In genomic region chr8:91278060-91278459, GRCm38 (mm10) we compare ENCODE assay signal across 24 mouse cellular contexts. TPM values are rescaled to one million over a fixed set of nuclear protein-coding genes. Genes with fewer than 3 reads are reported as not detected.
DNase-seq lines count a peak whose midpoint lies in the region; ATAC-seq and TF ChIP-seq lines count a peak whose summit lies in the region.
"Had no signal": no experiment of that assay in that cellular context is flagged by ENCODE, and none has a peak within 500 bp of the region (broad histone marks: within the 10 kb centered on the region; RNA-seq: fewer than 3 reads in every experiment).

No protein-coding gene starts in this region.

- peaks cover 10% of the 10 kb centered on the region; the same call in 1 of the 2 replicates for H3K36me3 ChIP-seq in embryonic facial prominence, embryonic 13.5 days
- peaks cover 18% of the 10 kb centered on the region for H3K36me3 ChIP-seq in embryonic facial prominence, embryonic 10.5 days (replicated peaks)
- H3K36me3 ChIP-seq in forebrain, embryonic 16.5 days (ENCODE audit: control insufficient read depth, insufficient read depth): no peaks in the 10 kb centered on the region
- H3K36me3 ChIP-seq in forebrain, embryonic 12.5 days (replicated peaks): peaks cover 3% of the 10 kb centered on the region; the same call in 1 of the 2 replicates
- 0 out of 2 replicates have a peak, but pooled peaks cover 9% of the 10 kb centered on the region for H3K36me3 ChIP-seq in midbrain, embryonic 14.5 days (ENCODE audit: control insufficient read depth, insufficient read depth, low read length)
- H3K36me3 ChIP-seq in midbrain, embryonic 11.5 days (ENCODE audit: control insufficient read depth, insufficient read depth, low read length): no peaks in the 10 kb centered on the region; the same call in 1 of the 2 replicates

- WGBS in embryonic facial prominence, embryonic 13.5 days: 37% methylated on average over 5 of the region's 5 CpGs
- WGBS in embryonic facial prominence, embryonic 10.5 days: 86% methylated on average over 5 of the region's 5 CpGs
- WGBS in forebrain, embryonic 16.5 days: 36% methylated on average over 5 of the region's 5 CpGs
- 61% methylated on average over 5 of the region's 5 CpGs for WGBS in forebrain, embryonic 12.5 days
- 59% methylated on average over 5 of the region's 5 CpGs for WGBS in midbrain, embryonic 14.5 days
- WGBS in midbrain, embryonic 11.5 days: 84% methylated on average over 5 of the region's 5 CpGs

- no peak for ATAC-seq in embryonic facial prominence, embryonic 13.5 days (ENCODE audit: insufficient number of reproducible peaks, insufficient read depth, low FRiP score, low TSS enrichment, low read depth)
- peak; percentile 65 for ATAC-seq in forebrain, embryonic 16.5 days
- ATAC-seq in forebrain, embryonic 12.5 days (ENCODE audit: low FRiP score): no peak
- ATAC-seq in midbrain, embryonic 14.5 days (ENCODE audit: low FRiP score, low TSS enrichment): no peak
- ATAC-seq in midbrain, embryonic 11.5 days (ENCODE audit: low FRiP score): no peak
- ATAC-seq: activated CD4-positive, CD25-positive, alpha-beta regulatory T cell, adult 4 months; intestine, postnatal 0 days had no signal

- intact Hi-C loops in left cerebral cortex, adult 2 months (cut with DNase I): no loop called here

- no peak for DNase-seq in embryonic facial prominence, embryonic 10.5 days (ENCODE audit: low spot score)
- peak; percentile 6 for DNase-seq in midbrain, embryonic 14.5 days
- no peak for DNase-seq in midbrain, embryonic 11.5 days (ENCODE audit: low spot score, missing footprints)
- DNase-seq in kidney, postnatal 4 days: no peak
- no peak for DNase-seq in left cerebral cortex, adult 2 months (ENCODE audit: extremely low spot score in 1 of 2, low spot score in 2 of 2)
- DNase-seq: adrenal gland, adult 8-10 months; adrenal gland, postnatal 25 days; cerebellum, adult 11-12 months; cerebellum, adult 8-10 months; cerebellum, postnatal 10 days; cerebellum, postnatal 36 days; embryo, embryonic 11 days; gastrocnemius, adult 2 months; gastrocnemius, postnatal 14 days; heart, adult 11 months had no signal

- H3K9me3 ChIP-seq in embryonic facial prominence, embryonic 13.5 days: no peaks in the 10 kb centered on the region
- no peaks in the 10 kb centered on the region; the same call in 1 of the 2 replicates for H3K9me3 ChIP-seq in embryonic facial prominence, embryonic 10.5 days
- no peaks in the 10 kb centered on the region for H3K9me3 ChIP-seq in forebrain, embryonic 16.5 days (ENCODE audit: control insufficient read depth, low read length)
- H3K9me3 ChIP-seq in forebrain, embryonic 12.5 days: 0 out of 2 replicates have a peak, but pooled peaks cover 3% of the 10 kb centered on the region
- 0 out of 2 replicates have a peak, but pooled peaks cover 4% of the 10 kb centered on the region for H3K9me3 ChIP-seq in midbrain, embryonic 14.5 days (ENCODE audit: control insufficient read depth, low read length)
- no peaks in the 10 kb centered on the region; the same call in 1 of the 2 replicates for H3K9me3 ChIP-seq in midbrain, embryonic 11.5 days (ENCODE audit: control insufficient read depth, low read length)
- H3K9me3 ChIP-seq: hindbrain, embryonic 15.5 days had no signal

- no peak for TF ChIP-seq CTCF in left cerebral cortex, adult 2 months (IDR thresholded peaks at IDR 0.05)

- H3K27ac ChIP-seq in embryonic facial prominence, embryonic 13.5 days: peak overlapping the region; percentile 17; the same call in 1 of the 2 replicates
- no peak overlapping the region for H3K27ac ChIP-seq in embryonic facial prominence, embryonic 10.5 days (replicated peaks)
- H3K27ac ChIP-seq in forebrain, embryonic 16.5 days (ENCODE audit: low read length): no peak overlapping the region
- no peak overlapping the region for H3K27ac ChIP-seq in forebrain, embryonic 12.5 days
- H3K27ac ChIP-seq in midbrain, embryonic 14.5 days (replicated peaks; ENCODE audit: low read depth, low read length): no peak overlapping the region
- no peak overlapping the region for H3K27ac ChIP-seq in midbrain, embryonic 11.5 days (ENCODE audit: low read depth, low read length)
- H3K27ac ChIP-seq in left cerebral cortex, adult 2 months: no peak overlapping the region
- H3K27ac ChIP-seq: gastrocnemius, adult 2 months; hindbrain, embryonic 12.5 days; hindbrain, embryonic 15.5 days had no signal

- no peak overlapping the region for H3K4me3 ChIP-seq in embryonic facial prominence, embryonic 13.5 days
- H3K4me3 ChIP-seq in embryonic facial prominence, embryonic 10.5 days: no peak overlapping the region
- H3K4me3 ChIP-seq in forebrain, embryonic 16.5 days (replicated peaks; ENCODE audit: low read length): no peak overlapping the region
- H3K4me3 ChIP-seq in forebrain, embryonic 12.5 days (replicated peaks): no peak overlapping the region
- no peak overlapping the region for H3K4me3 ChIP-seq in midbrain, embryonic 14.5 days (replicated peaks; ENCODE audit: low read depth, low read length)
- H3K4me3 ChIP-seq in midbrain, embryonic 11.5 days (ENCODE audit: low read depth, low read length): no peak overlapping the region
- H3K4me3 ChIP-seq in left cerebral cortex, adult 2 months: no peak overlapping the region
- H3K4me3 ChIP-seq: erythroblast, embryonic 14.5 days; gastrocnemius, adult 2 months; hindbrain, embryonic 12.5 days; hindbrain, embryonic 15.5 days had no signal

- no peak overlapping the region for H3K4me2 ChIP-seq in embryonic facial prominence, embryonic 13.5 days
- no peak overlapping the region for H3K4me2 ChIP-seq in forebrain, embryonic 16.5 days (ENCODE audit: low read length)
- H3K4me2 ChIP-seq in forebrain, embryonic 12.5 days: no peak overlapping the region
- H3K4me2 ChIP-seq in midbrain, embryonic 14.5 days (ENCODE audit: low read length): no peak overlapping the region
- no peak overlapping the region for H3K4me2 ChIP-seq in midbrain, embryonic 11.5 days
- H3K4me2 ChIP-seq: heart, embryonic 11.5 days; hindbrain, embryonic 12.5 days; hindbrain, embryonic 15.5 days had no signal

- no peaks in the 10 kb centered on the region for H3K27me3 ChIP-seq in embryonic facial prominence, embryonic 13.5 days
- no peaks in the 10 kb centered on the region for H3K27me3 ChIP-seq in embryonic facial prominence, embryonic 10.5 days (replicated peaks; ENCODE audit: low read depth, poor library complexity, severe bottlenecking)
- no peaks in the 10 kb centered on the region for H3K27me3 ChIP-seq in forebrain, embryonic 16.5 days (replicated peaks; ENCODE audit: control insufficient read depth, insufficient read depth, low read length)
- H3K27me3 ChIP-seq in forebrain, embryonic 12.5 days: no peaks in the 10 kb centered on the region
- H3K27me3 ChIP-seq in midbrain, embryonic 14.5 days (ENCODE audit: control insufficient read depth, insufficient read depth, low read length): no peaks in the 10 kb centered on the region
- H3K27me3 ChIP-seq in midbrain, embryonic 11.5 days (ENCODE audit: control insufficient read depth, insufficient read depth, low read length): no peaks in the 10 kb centered on the region
- H3K27me3 ChIP-seq: hindbrain, embryonic 12.5 days; hindbrain, embryonic 15.5 days had no signal

- H3K9ac ChIP-seq in embryonic facial prominence, embryonic 13.5 days: no peak overlapping the region
- H3K9ac ChIP-seq in forebrain, embryonic 16.5 days (replicated peaks; ENCODE audit: low read depth, low read length): no peak overlapping the region
- no peak overlapping the region for H3K9ac ChIP-seq in forebrain, embryonic 12.5 days
- H3K9ac ChIP-seq in midbrain, embryonic 14.5 days (replicated peaks; ENCODE audit: low read length): no peak overlapping the region
- H3K9ac ChIP-seq in midbrain, embryonic 11.5 days (ENCODE audit: low read length): no peak overlapping the region
- H3K9ac ChIP-seq: hindbrain, embryonic 12.5 days; hindbrain, embryonic 15.5 days had no signal

- H3K4me1 ChIP-seq in embryonic facial prominence, embryonic 13.5 days: peaks cover 38% of the 10 kb centered on the region
- no peaks in the 10 kb centered on the region for H3K4me1 ChIP-seq in embryonic facial prominence, embryonic 10.5 days
- H3K4me1 ChIP-seq in forebrain, embryonic 16.5 days (replicated peaks; ENCODE audit: control insufficient read depth, insufficient read depth, low read length): 0 out of 2 replicates have a peak, but pooled peaks cover 3% of the 10 kb centered on the region
- no peaks in the 10 kb centered on the region; the same call in 1 of the 2 replicates for H3K4me1 ChIP-seq in forebrain, embryonic 12.5 days
- H3K4me1 ChIP-seq in midbrain, embryonic 14.5 days (ENCODE audit: control insufficient read depth, insufficient read depth, low read length): no peaks in the 10 kb centered on the region
- no peaks in the 10 kb centered on the region for H3K4me1 ChIP-seq in midbrain, embryonic 11.5 days (ENCODE audit: control insufficient read depth, insufficient read depth, low read length)
- H3K4me1 ChIP-seq: hindbrain, embryonic 12.5 days; hindbrain, embryonic 15.5 days had no signal

RNA-seq across cellular contexts. Expression of gene Rpgrip1l, which starts 35.0 kb away (rescaled TPM):
- polyA plus RNA-seq in embryonic facial prominence, embryonic 13.5 days (2015; fragmentation: Nextera tagmentation; extraction: Ambion mirVana): 18.1 and 21.5 TPM in 2 replicates
- 11.1 and 11.3 TPM in 2 replicates for polyA plus RNA-seq in embryonic facial prominence, embryonic 10.5 days (2016; fragmentation: Nextera tagmentation; extraction: Ambion mirVana)
- polyA plus RNA-seq in forebrain, embryonic 16.5 days (2015; fragmentation: Nextera tagmentation; extraction: Ambion mirVana): 13.5 and 13.7 TPM in 2 replicates
- 15.8 and 17.0 TPM in 2 replicates for polyA plus RNA-seq in forebrain, embryonic 12.5 days (2016; fragmentation: Nextera tagmentation; extraction: Ambion mirVana)
- polyA plus RNA-seq in midbrain, embryonic 14.5 days (2014; fragmentation: Nextera tagmentation; extraction: Ambion mirVana): 13.7 and 18.8 TPM in 2 replicates
- polyA plus RNA-seq in midbrain, embryonic 11.5 days (2014; fragmentation: Nextera tagmentation; extraction: Ambion mirVana): 13.9 and 16.9 TPM in 2 replicates
- 10 to 100 TPM; 22.6 to 27.3 TPM for total RNA-seq in left cerebral cortex, adult 2 months (2021)

RNA-seq across cellular contexts. Expression of gene Fto, which starts 35.3 kb away (rescaled TPM):
- 107 and 111 TPM in 2 replicates for polyA plus RNA-seq in embryonic facial prominence, embryonic 13.5 days (2015; fragmentation: Nextera tagmentation; extraction: Ambion mirVana)
- polyA plus RNA-seq in embryonic facial prominence, embryonic 10.5 days (2016; fragmentation: Nextera tagmentation; extraction: Ambion mirVana): 95.3 and 98.3 TPM in 2 replicates
- polyA plus RNA-seq in forebrain, embryonic 16.5 days (2015; fragmentation: Nextera tagmentation; extraction: Ambion mirVana): 123 and 132 TPM in 2 replicates
- 105 and 111 TPM in 2 replicates for polyA plus RNA-seq in forebrain, embryonic 12.5 days (2016; fragmentation: Nextera tagmentation; extraction: Ambion mirVana)
- 105 and 161 TPM in 2 replicates for polyA plus RNA-seq in midbrain, embryonic 14.5 days (2014; fragmentation: Nextera tagmentation; extraction: Ambion mirVana)
- polyA plus RNA-seq in midbrain, embryonic 11.5 days (2014; fragmentation: Nextera tagmentation; extraction: Ambion mirVana): 105 and 110 TPM in 2 replicates
- total RNA-seq in left cerebral cortex, adult 2 months (2021): 100 to 1,000 TPM; 152 to 155 TPM
